Mouse (Mus musculus): ENCODE measurements at regions not wholly inside any gene's neighbourhood (a gene's known extent, or its start where the extent isn't known, plus 50 kb on each side); places are given as distances from the start of the nearest gene placed in this dataset.
A peak's percentile ranks its signal among the peaks of the same experiment; 100 is the strongest.

DNA sequence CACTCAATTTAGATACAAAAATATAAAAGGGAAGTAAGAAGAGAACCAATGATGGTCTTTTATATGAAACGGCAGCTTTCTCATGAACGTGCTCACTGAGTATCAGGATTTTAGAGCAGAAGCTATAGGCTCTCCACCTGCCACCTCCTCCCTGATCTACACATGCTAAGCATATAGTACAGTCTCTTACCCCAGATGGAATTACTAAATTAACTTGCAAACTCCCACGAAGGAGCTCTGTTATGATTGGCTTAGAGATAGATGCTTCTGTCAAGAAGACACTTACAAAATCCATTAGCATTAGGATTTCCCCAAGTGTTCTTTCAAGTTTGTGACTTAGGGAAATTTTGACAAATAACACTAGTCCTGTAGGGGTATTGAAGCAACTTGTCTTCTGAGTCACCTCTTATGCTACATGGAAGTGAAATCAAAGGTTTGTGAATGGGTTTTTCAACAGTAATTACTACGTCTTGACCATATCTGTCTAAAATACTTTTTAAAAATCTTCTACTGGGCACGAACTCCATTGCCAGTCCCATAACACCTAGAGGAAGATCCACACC, 60.6 kb downstream of the Crygs start:
- DNase-seq = no peak

GRCm38 (mm10) chr16:22744121-22744855, 67.1 kb downstream of the Crygs start:
- DNase-seq = no peak

DNA sequence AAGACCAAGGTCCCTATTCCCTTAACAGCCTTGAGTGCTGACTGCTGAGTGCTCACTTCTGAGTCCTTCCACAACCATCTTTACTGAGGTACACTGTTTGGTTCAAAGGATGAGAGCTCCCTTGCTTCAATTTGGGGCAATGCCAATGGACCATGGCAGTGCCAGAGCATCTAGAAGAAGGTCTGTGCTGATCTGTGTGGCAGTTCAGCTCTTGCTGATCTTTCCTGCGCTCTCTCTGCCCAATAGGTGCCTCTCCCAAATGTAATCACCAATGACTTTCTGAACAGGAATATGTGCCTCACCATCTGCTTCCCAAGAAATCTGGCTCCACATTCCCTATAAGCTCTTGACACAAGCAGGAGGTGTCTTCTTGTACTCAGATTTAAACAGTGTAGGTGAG, 67.9 kb downstream of the Crygs start:
- no peak for DNase-seq

GRCm38 (mm10) chr16:22741496-22741895, 69.9 kb downstream of the Crygs start:
- DNase-seq = no peak

GRCm38 (mm10) chr16:22734529-22735022, 76.8 kb downstream of the Crygs start:
- no peak for DNase-seq

DNA sequence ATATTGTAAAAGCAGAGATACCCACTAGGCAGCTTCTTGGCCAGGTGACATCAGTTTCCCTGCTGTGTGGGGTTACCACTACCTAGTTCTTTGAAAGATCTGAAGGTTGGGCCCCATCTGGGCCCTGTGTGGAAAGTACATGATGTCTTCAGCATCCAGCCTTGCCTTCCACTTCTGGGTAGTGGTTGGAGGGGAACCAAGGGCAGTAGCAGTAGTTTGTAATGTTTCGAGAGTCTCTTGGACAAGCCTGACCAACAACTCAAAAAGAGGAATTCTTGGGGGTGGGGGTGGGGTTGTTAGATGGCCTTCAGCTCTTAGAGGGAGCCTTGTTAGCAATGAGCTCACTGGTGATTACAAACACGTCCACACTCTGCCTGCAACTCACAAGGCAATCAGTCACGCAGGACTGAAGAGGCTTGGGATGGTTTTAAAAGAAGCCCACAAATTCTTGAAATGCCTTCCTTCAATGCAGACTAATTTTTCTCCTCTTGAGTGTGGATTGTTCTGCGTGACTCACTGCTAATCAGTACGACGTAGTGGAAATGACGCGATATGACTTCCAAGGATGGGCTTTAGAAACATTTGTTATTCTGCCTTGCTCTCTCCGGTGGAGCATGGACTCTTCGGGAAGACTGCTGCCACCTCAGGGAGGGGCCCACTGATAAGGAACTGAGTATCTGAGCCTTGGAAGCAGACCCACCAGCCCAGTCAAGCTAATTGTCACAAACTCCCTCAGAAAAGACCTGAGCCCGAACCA, 76.9 kb upstream of the Dgkg start:
- no peak for DNase-seq

DNA sequence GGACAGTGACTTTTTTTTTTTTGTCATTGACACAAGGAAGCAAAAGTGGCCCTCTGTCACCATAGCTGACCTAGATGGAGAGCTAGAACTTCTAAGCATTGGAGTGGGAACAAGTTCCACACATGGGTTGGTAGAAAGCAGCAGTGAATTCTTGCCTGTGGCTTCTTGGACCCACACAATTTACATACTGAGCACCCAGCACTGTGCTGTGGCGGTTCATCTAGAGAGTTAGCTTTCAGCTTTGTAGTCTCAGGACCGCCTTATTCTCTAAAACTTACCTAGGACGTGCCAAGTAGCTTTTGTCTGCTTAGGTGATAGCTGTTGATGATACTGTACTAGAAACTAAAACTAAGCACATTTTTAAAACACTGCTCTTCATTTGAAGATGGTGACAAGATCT, 72.1 kb upstream of the Dgkg start:
- no peak for DNase-seq

GRCm38 (mm10) chr16:22725261-22725660, 68.2 kb upstream of the Dgkg start:
- DNase-seq = no peak

DNA sequence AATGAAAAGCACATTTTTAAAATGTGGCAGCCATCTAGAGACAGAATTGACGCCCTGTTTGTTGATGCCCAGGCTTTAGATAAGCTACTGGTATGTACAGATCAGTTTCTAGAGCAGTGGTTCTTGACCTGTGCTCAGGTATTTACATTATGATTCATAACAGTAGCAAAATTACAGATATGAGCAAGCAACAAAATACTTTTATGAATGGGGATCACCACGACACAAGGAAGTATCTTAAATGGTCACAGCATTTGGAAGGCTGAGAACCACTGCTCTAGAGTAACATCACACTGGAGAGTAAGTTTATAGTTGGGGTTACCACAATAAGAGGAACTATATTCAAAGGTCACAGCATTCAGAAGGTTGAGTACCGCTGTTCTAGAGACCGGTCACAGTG, 66.3 kb upstream of the Dgkg start:
- no peak for DNase-seq

GRCm38 (mm10) chr16:22719791-22720190, 62.8 kb upstream of the Dgkg start:
- DNase-seq = no peak

DNA sequence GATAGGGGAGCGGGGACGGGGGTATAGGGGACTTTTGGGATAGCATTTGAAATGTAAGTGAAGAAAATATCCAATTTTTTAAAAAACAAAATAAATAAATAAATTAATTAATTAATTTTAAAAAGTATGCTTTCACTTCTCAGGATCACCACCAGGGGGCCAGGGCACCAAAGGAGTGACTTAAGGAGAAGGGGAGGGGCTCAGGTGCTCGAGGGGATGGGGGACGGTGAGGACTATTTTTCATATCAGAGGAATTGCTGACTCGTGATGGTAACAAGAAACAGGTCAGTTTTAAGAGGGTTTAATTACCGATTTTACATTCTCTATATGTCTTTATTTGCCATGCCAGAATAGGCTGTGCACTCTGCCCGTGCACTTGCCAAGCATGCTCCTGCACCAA, 62.3 kb upstream of the Dgkg start:
- DNase-seq = peak in 1 of 2 experiments; percentile 18

DNA sequence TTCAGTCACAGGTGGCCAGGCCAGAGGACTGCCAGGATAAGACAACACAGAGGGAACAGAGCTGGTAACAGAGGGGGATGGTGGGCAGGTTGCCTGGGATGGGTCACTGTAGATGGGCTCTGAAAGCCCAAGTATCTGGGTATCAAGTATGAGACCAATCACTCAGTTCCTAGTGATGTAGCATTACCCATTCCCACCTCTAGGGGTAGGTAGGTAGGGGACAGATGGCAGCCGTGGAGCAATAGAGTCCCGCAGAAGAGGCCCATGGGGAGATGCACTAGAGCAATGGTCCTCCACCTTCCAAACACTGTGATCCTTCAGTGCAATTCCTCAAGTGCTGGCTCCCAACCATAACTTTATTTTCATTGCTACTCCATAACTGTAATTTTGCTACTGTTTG, 60.4 kb upstream of the Dgkg start:
- no peak for DNase-seq

DNA sequence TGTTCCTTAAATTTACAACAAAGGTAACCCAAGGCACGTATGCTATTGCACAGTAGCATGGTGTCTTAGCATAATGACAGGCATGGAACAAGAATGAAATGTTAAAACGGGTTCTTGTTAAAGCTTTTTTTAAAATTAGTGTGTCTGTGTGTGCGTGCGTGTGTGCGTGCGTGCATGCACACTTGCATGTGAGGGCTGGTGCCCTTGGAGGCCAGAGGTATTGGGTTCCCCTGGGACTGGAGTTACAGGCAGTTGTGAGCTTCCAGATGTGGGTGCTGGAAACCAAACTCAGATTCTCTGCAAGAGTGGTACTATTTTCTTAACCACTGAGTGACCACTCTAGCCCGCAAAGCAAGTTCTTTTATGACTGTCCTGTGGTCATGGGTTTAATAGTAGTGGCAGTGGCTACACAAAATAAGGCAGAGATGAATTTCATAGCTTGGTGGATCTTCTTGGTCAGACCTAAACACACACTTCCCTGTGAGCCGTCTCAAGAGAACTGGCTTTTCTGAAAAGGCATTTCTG, 59.3 kb upstream of the Dgkg start:
- DNase-seq = no peak

DNA sequence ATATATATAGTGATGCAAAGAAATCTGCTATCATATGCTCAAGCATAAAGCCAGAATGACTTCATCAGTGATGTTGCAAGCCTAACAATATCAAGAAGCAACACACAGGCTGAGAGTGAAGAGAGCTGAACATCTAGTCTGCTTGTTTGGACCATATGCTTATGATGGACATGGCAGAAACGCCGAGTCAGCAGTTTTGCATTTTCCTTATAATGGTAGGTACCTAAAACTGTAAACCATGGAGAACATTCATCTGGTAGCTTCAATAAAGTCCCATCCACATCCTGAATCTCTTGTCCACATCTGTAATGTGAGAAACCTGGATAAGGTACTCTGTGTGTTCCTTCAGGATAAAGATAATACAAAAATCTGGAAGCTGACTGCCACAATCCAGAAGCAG, 57.3 kb upstream of the Dgkg start:
- no peak for DNase-seq

- DNase-seq = no peak
These were observed 51.7 kb upstream of the Dgkg start for GRCm38 (mm10) chr16:22708768-22709167.

Data from kidney, postnatal 4 days (tissue).